Mouse (Mus musculus) intestine, postnatal 0 days (tissue): ENCODE results near the gene Aldh1l1. TPM values are rescaled to one million over a fixed set of nuclear protein-coding genes. Genes with fewer than 3 reads are reported as not detected.

Experiments
- ATAC-seq: fragments of 200-750 bp; cut with Nextera tagmentation; 2 replicates; pipeline ENCODE4 v1.8.0; 2017; ENCODE audit warnings: mild to moderate bottlenecking, moderate TSS enrichment, moderate library complexity
- H3K27ac ChIP-seq: fragments of 300-500 bp; sonication (generic); 2 replicates; pipeline ENCODE4 v1.5.1; 2014; ENCODE audit warnings: mild to moderate bottlenecking, low read depth, low read length, moderate library complexity
- H3K27me3 ChIP-seq: fragments of 300-500 bp; sonication (generic); replicated peaks from 2 replicates; pipeline ENCODE4 v1.6.1; 2014; ENCODE audit warnings: low read length, mixed read lengths; ENCODE audit not compliant: control insufficient read depth, insufficient read depth
- H3K36me3 ChIP-seq: fragments of 300-500 bp; sonication (generic); 2 replicates; pipeline ENCODE4 v1.6.1; 2014; ENCODE audit warnings: mild to moderate bottlenecking, moderate library complexity; ENCODE audit not compliant: control insufficient read depth, insufficient read depth
- H3K4me1 ChIP-seq: fragments of 300-500 bp; sonication (generic); replicated peaks from 2 replicates; pipeline ENCODE4 v1.6.1; 2014; ENCODE audit warnings: antibody characterized with exemption, low read length, mixed read lengths; ENCODE audit not compliant: control insufficient read depth, insufficient read depth
- H3K4me2 ChIP-seq: fragments of 300-500 bp; sonication (generic); replicated peaks from 2 replicates; pipeline ENCODE4 v1.6.1; 2014; ENCODE audit warnings: low read depth, mild to moderate bottlenecking, moderate library complexity
- H3K4me3 ChIP-seq: fragments of 300-500 bp; sonication (generic); 2 replicates; pipeline ENCODE4 v1.5.1; 2014; ENCODE audit warnings: low read depth, low read length
- H3K9ac ChIP-seq: fragments of 300-500 bp; sonication (generic); 2 replicates; pipeline ENCODE4 v1.6.1; 2014; ENCODE audit warnings: mild to moderate bottlenecking, low read depth, low read length
- H3K9me3 ChIP-seq: fragments of 300-500 bp; sonication (generic); 2 replicates; pipeline ENCODE4 v1.6.1; 2016; ENCODE audit warnings: mixed run types; ENCODE audit not compliant: control insufficient read depth
- CTCF ChIP-seq: sonication (generic); IDR thresholded peaks from 2 replicates; pipeline ENCODE4 v1.5.1; 2016; ENCODE audit warnings: low read depth, mild to moderate bottlenecking, control low read depth, antibody characterized with exemption, moderate library complexity
- WGBS: fragments of 180-500 bp; shearing (Covaris S2); extraction: QIAGEN DNeasy Blood & Tissue Kit; methylation state at CpG from one replicate; pipeline ENCODE4 v1.1.7; 2014; 5-methylcytosine and 5-hydroxymethylcytosine counted together
- polyA plus RNA-seq: library from polyadenylated mRNA; unstranded; fragments of >200 nt; fragmentation: Nextera tagmentation; extraction: Ambion mirVana; gene quantifications from 2 replicates; pipeline ENCODE4 v1.2.1, GENCODE M21; 2015

Aldh1l1 gene
- polyA plus RNA-seq, 1 experiment from 2014 or later = 12.1 TPM

DNA sequence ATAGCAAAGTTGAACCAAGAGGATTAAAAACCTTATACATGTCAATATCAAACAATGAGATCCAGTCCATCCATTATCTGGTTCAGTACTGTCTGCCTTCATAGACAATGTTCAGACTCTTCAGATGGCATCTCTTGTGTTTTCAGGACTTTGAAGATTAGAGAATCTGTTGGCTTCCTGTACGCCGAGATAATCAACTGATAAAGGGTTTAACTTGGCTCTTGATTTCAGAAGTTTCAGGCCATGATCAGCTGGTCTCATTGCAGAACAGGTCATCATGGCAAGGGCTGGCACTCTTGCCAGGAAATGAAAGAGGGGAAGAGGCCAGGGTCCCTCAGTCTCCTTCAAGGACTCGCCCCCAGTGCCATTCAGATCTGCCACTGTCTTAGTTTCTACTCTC is 3.3 kb downstream of the Aldh1l1 start:
- 84% methylated on average over 3 of the region's 3 CpGs for WGBS
- Histone ChIP-seq H3K27ac (no peak overlapping the region), H3K36me3 (no peaks in the 10 kb centered on the region), H3K9ac (no peak overlapping the region), H3K4me1 (no peaks in the 10 kb centered on the region), H3K9me3 (no peaks in the 10 kb centered on the region), H3K27me3 (no peaks in the 10 kb centered on the region), H3K4me3 (no peak overlapping the region), H3K4me2 (no peak overlapping the region)
- no peak for ATAC-seq
- no peak for TF ChIP-seq CTCF

DNA sequence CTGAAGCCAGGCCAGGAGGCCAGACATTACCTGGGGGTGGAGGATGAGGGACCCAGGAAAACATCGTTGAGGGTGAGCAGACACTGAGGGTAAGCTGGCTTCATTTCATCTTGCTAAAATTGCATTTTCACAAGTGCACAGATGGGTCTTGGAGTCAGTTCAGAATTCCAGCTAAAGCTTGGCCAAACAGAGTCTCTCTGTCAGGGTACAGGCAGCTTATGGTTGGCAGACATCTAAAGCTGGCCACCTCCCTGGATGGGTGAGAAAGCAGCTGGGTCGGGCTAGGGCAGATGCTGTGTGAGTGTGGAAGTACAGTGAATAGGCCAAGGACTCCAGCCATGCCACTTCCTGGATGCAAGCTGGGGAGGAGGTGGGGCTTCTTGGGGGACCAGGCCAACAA is 4.7 kb downstream of the Aldh1l1 start:
- no peak for TF ChIP-seq CTCF
- Histone ChIP-seq H3K27ac (no peak overlapping the region), H3K27me3 (no peaks in the 10 kb centered on the region), H3K36me3 (no peaks in the 10 kb centered on the region), H3K4me2 (no peak overlapping the region), H3K4me1 (no peaks in the 10 kb centered on the region), H3K9me3 (no peaks in the 10 kb centered on the region), H3K4me3 (no peak overlapping the region), H3K9ac (no peak overlapping the region)
- WGBS = 68% methylated on average over 2 of the region's 2 CpGs
- no peak for ATAC-seq

DNA sequence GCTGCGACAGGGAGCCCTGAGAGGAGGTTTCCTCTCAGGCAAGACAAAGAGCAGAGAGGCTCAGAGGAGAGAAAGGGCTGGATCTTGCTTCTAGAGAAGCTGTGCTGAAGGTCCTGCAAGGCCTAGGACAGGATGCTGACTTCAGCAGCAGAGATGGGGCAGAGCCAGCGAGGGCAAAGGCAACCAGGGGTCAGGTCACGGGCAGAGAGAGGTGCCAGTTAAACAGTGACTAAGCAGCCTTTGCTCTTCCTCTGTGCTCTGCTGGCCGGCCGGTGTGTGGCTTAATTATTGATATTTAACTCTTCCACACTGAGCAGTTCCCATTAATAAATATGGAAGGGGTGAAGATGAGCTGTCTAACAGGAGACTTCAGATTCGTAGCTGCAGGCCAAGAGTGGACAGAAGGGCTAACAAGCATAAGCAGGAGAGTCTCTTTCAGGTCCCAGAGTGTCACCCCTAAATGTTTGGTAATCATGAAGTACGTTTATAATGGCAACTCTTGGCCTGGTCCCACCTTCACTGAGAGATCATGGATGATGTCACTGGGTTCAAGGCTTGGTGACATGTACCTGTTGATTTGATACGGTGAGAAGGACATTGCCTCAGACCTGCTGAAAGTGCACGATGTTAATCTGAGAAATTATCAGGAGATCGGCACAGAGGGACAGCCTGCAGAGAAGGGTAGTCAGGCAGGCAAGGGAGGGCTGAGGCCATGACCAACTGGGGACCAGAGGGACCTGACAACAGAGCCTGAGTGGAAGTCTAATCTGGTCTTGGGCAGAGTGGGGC is 5.9 kb downstream of the Aldh1l1 start:
- TF ChIP-seq CTCF = no peak
- no peaks in the 10 kb centered on the region for H3K36me3 ChIP-seq
- ATAC-seq = no peak
- no peaks in the 10 kb centered on the region for H3K27me3 ChIP-seq
- H3K27ac ChIP-seq = no peak overlapping the region
- no peak overlapping the region for H3K4me2 ChIP-seq
- H3K9ac ChIP-seq = no peak overlapping the region
- no peaks in the 10 kb centered on the region for H3K4me1 ChIP-seq
- H3K4me3 ChIP-seq = no peak overlapping the region
- no peaks in the 10 kb centered on the region for H3K9me3 ChIP-seq
- 48% methylated on average over 10 of the region's 10 CpGs for WGBS

DNA sequence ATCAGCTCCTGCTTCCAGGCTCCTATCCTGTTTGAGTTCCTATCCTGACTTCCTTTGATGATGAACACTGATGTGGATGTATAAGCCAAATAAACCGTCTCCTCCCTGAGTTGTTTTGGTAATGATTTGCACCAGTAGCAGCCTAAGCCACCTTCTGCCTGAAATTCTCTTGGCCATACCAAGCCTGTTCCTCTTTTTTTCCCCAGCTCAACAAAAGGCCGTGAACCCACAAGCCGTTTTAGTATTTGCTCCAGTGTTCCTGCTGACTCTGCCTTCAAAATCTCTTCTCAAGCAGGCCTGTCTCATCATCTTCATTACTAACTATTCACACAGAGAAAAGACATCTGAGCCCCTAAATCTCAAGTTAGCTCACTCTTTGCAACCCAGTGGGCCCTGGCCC is 7.9 kb downstream of the Aldh1l1 start:
- H3K27me3 ChIP-seq = no peaks in the 10 kb centered on the region
- WGBS = 77% methylated on average over 3 of the region's 3 CpGs
- no peak overlapping the region for H3K4me3 ChIP-seq
- no peaks in the 10 kb centered on the region for H3K36me3 ChIP-seq
- H3K4me2 ChIP-seq = no peak overlapping the region
- no peak for TF ChIP-seq CTCF
- H3K9ac ChIP-seq = no peak overlapping the region
- no peak overlapping the region for H3K27ac ChIP-seq
- no peaks in the 10 kb centered on the region for H3K4me1 ChIP-seq
- ATAC-seq = no peak
- no peaks in the 10 kb centered on the region for H3K9me3 ChIP-seq

DNA sequence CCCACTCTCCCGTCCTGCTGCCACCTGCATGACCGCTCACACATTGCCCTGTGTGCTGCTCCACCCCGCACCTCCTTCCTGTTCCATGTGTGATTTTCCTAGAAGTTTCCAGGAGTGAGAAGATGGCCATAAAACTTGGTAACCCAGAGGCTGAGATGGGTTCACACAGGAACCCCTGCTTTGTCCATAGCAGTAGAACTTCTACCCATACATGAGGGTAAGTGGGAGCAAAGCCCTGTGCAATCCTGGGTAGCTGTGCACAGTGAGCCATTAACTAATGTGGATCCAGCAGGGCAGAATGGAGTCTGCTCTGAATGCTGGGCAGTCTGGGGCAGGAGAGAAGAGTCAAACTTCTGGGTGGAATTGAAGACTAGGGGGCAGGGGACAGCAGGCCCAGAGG is 8.3 kb downstream of the Aldh1l1 start:
- no peak overlapping the region for H3K9ac ChIP-seq
- no peaks in the 10 kb centered on the region for H3K27me3 ChIP-seq
- no peak for TF ChIP-seq CTCF
- no peak overlapping the region for H3K4me3 ChIP-seq
- WGBS = 79% methylated on average over 3 of the region's 3 CpGs
- no peaks in the 10 kb centered on the region for H3K9me3 ChIP-seq
- H3K36me3 ChIP-seq = no peaks in the 10 kb centered on the region
- no peak for ATAC-seq
- H3K4me2 ChIP-seq = no peak overlapping the region
- no peak overlapping the region for H3K27ac ChIP-seq
- H3K4me1 ChIP-seq = no peaks in the 10 kb centered on the region

DNA sequence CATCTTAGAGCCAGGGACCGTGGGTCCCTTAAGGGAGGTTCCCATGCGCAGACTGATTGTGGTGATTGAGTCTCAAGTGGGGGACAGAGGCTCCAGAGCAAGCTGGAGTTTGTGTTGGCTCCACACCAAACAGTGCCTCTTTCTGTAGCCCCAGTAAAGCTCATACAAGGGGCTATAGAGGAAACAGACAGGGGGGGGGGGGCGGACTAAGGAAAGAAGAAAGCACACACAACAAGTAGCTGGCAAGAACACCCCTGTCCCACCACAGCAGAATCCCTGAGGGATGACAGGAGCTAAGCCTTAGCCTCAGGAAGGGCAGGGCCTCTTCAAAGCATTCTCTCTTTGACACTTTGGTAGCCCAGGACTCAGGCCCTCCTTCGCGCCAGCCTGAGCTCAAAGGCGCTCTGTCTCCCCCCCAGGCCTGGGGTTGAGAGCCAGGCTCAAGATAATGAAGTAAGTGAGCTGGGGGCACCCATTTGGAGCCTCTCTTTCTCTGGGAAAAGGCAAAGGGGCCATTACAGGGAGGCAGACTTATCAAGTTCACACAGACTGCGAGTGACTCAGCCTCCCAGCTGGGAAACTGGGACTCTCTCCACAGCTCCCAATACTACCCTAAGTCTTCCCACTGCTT is 9.2 kb downstream of the Aldh1l1 start:
- Histone ChIP-seq H3K27ac (no peak overlapping the region), H3K4me2 (no peak overlapping the region), H3K9ac (no peak overlapping the region), H3K4me1 (no peaks in the 10 kb centered on the region), H3K9me3 (no peaks in the 10 kb centered on the region), H3K36me3 (no peaks in the 10 kb centered on the region), H3K4me3 (no peak overlapping the region), H3K27me3 (no peaks in the 10 kb centered on the region)
- ATAC-seq = no peak
- TF ChIP-seq CTCF = no peak
- whole genome bisulfite sequencing = 65% methylated on average over 6 of the region's 7 CpGs
